Mouse (Mus musculus) heart, postnatal 0 days (tissue): ENCODE measurements around the gene Tmbim4. TPM values are rescaled to one million over a fixed set of nuclear protein-coding genes. Genes with fewer than 3 reads are reported as not detected.

Source experiments
- ATAC-seq: fragments of 200-750 bp; cut with Nextera tagmentation; 2 replicates; pipeline ENCODE4 v1.8.0; 2017; ENCODE audit warnings: low read depth, moderate number of reproducible peaks, moderate library complexity; ENCODE audit not compliant: insufficient read depth
- DNase-seq: peaks from one replicate; pipeline ENCODE4 v3.0.0-alpha.2; 2016; ENCODE audit warnings: low spot score
- H3K27ac ChIP-seq: fragments of 300-500 bp; sonication (generic); 2 replicates; pipeline ENCODE4 v1.5.1; 2014; ENCODE audit warnings: low read depth, mild to moderate bottlenecking
- H3K27me3 ChIP-seq: fragments of 300-500 bp; sonication (generic); 2 replicates; pipeline ENCODE4 v1.6.1; 2014; ENCODE audit warnings: low read length, mixed read lengths; ENCODE audit not compliant: control insufficient read depth, insufficient read depth
- H3K36me3 ChIP-seq: fragments of 300-500 bp; sonication (generic); replicated peaks from 2 replicates; pipeline ENCODE4 v1.6.1; 2014; ENCODE audit warnings: low read length, mixed read lengths; ENCODE audit not compliant: control insufficient read depth, insufficient read depth
- H3K4me1 ChIP-seq: fragments of 300-500 bp; sonication (generic); 2 replicates; pipeline ENCODE4 v1.6.1; 2014; ENCODE audit warnings: antibody characterized with exemption; ENCODE audit not compliant: control insufficient read depth, insufficient read depth
- H3K4me2 ChIP-seq: fragments of 300-500 bp; sonication (generic); 2 replicates; pipeline ENCODE4 v1.6.1; 2014; ENCODE audit warnings: low read depth, mild to moderate bottlenecking, low read length, moderate library complexity
- H3K4me3 ChIP-seq: fragments of 300-500 bp; sonication (generic); 2 replicates; pipeline ENCODE4 v1.5.1; 2014; ENCODE audit warnings: low read depth, low read length
- H3K9ac ChIP-seq: fragments of 300-500 bp; sonication (generic); replicated peaks from 2 replicates; pipeline ENCODE4 v1.6.1; 2014; ENCODE audit warnings: low read depth, low read length, mixed read lengths
- H3K9me3 ChIP-seq: fragments of 300-500 bp; sonication (generic); replicated peaks from 2 replicates; pipeline ENCODE4 v1.6.1; 2016; ENCODE audit warnings: low read length; ENCODE audit not compliant: control insufficient read depth
- CTCF ChIP-seq: IDR thresholded peaks from 2 replicates; pipeline ENCODE4 v1.5.1; 2016; ENCODE audit warnings: antibody characterized with exemption, control low read depth, low read depth
- EP300 ChIP-seq: IDR thresholded peaks from 2 replicates; pipeline ENCODE4 v1.6.1; 2016; ENCODE audit warnings: antibody characterized with exemption, low read depth
- WGBS: fragments of 180-500 bp; shearing (Covaris S2); extraction: QIAGEN DNeasy Blood & Tissue Kit; methylation state at CpG from one replicate; pipeline ENCODE4 v1.1.7; 2014; 5-methylcytosine and 5-hydroxymethylcytosine counted together
- polyA plus RNA-seq: library from polyadenylated mRNA; unstranded; fragments of >200 nt; fragmentation: Nextera tagmentation; extraction: Ambion mirVana; gene quantifications from 2 replicates; pipeline ENCODE4 v1.2.1, GENCODE M21; 2015
- total RNA-seq: library from RNA; depleted of rRNA; stranded (reverse); fragments of >200 nt; gene quantifications from 2 replicates; pipeline ENCODE4 v1.2.3, GENCODE M21; 2014; ENCODE audit warnings: low replicate concordance

Tmbim4 gene
- total and polyA plus RNA-seq, 2 experiments from 2014 or later: 121 to 150 TPM

DNA sequence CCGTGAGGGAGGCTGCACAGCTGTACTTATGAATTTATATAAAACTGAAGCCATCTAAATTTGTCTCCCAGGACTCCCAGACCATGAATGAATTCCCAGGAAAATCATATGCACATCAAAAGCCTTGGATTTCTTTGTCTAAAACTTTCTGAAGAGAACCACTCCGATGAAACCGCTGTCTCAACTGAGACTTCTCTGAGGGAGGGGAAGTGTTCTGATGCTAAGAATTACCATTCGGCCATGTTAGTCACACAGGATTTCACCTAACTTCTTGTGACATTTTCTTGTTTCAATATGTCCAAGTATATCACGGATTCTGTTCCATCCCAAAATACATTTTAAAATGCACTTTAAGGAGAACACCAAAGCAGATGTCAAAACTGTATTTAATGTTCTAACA is 31.5 kb upstream of the Tmbim4 start:
- Histone ChIP-seq H3K27ac (no peak overlapping the region), H3K27me3 (no peaks in the 10 kb centered on the region), H3K4me2 (no peak overlapping the region), H3K9ac (no peak overlapping the region), H3K4me1 (no peaks in the 10 kb centered on the region), H3K36me3 (no peaks in the 10 kb centered on the region), H3K4me3 (no peak overlapping the region), H3K9me3 (no peaks in the 10 kb centered on the region)
- WGBS: 74% methylated on average over 5 of the region's 5 CpGs
- ATAC-seq (no peak), DNase-seq (no peak)
- TF ChIP-seq EP300 (no peak), CTCF (no peak)

DNA sequence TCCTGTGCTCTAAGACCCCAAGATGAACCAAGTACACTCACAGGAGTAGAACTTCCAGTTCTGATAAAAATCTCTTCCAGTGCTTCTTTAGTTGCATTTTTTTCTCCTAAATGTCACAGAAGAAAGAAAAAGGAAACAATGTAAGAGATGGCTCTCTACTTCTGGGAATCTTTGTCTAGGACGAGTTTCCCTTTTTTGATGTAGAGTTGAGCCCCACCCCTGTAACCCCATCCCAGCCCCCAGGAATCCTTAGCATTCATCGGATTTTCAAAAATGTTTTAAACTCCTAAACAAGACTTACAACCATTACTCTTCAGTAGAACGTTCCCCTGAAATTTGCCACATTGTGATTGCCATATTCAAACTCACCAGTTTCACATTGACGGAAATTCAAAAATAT is 31.1 kb upstream of the Tmbim4 start:
- Histone ChIP-seq H3K9ac (no peak overlapping the region), H3K27me3 (no peaks in the 10 kb centered on the region), H3K9me3 (no peaks in the 10 kb centered on the region), H3K36me3 (no peaks in the 10 kb centered on the region), H3K4me1 (no peaks in the 10 kb centered on the region), H3K27ac (no peak overlapping the region), H3K4me2 (no peak overlapping the region), H3K4me3 (no peak overlapping the region)
- no peak for TF ChIP-seq EP300
- TF ChIP-seq CTCF: no peak
- WGBS: 73% methylated on average over 4 of the region's 4 CpGs
- ATAC-seq (no peak), DNase-seq (no peak)

DNA sequence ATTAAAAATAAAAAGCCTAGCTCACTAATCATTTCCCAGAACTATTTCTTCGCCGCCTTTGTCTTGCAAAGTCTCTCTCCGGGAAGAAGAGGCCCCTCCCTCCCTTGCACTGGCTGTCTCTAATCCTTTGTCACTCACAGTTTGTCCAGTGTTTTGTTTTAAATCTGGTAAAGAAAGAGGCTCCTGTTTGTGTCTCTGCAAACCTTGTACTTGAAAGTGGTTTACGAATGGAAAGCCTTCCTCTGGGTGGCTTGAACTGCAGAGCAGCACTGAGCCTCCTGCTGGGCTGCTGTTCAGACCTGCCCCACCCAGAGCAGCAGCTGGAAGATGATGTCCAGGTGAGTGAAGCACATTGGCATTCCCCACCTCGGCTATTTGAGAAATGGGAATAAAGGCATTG is 30.1 kb upstream of the Tmbim4 start:
- no peaks in the 10 kb centered on the region for H3K4me1 ChIP-seq
- no peak for ATAC-seq
- WGBS: 47% methylated on average over 5 of the region's 5 CpGs

DNA sequence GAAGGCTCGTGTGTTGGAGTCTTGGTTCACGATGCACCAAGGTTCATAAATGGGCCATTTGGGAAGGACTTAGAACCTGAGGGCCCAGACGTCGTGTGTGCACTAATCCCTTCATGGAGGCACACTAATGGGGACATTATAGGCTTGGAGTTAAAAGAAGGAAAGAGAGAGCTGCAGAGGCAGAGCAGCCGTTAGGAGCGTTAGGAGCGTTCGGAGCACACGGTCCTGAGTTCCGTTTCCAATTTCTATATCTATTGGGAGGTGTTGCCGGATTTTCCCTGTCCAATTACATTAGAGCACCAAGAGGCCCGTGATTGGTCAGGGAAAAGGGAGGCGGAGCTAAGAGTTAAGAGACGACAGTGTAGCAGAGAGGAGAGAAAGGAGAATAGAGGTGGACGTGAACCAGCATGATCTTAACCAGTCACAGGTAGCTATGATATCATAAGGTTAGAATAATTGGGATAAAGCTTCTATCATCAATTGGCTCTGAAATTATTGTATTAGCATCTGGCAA is 27.1 kb upstream of the Tmbim4 start:
- Histone ChIP-seq H3K27me3 (no peaks in the 10 kb centered on the region), H3K4me1 (no peaks in the 10 kb centered on the region), H3K4me3 (no peak overlapping the region), H3K4me2 (no peak overlapping the region), H3K9me3 (no peaks in the 10 kb centered on the region), H3K36me3 (no peaks in the 10 kb centered on the region), H3K27ac (no peak overlapping the region), H3K9ac (no peak overlapping the region)
- no peak for DNase-seq
- WGBS: 80% methylated on average over 15 of the region's 15 CpGs
- no peak for TF ChIP-seq EP300
- TF ChIP-seq CTCF: no peak
- no peak for ATAC-seq

More for the DNA sequence above, 30.1 kb upstream of the Tmbim4 start:
- Histone ChIP-seq H3K9ac (no peak overlapping the region), H3K36me3 (no peaks in the 10 kb centered on the region), H3K9me3 (no peaks in the 10 kb centered on the region), H3K27me3 (no peaks in the 10 kb centered on the region), H3K4me3 (no peak overlapping the region), H3K4me2 (no peak overlapping the region), H3K27ac (no peak overlapping the region)
- no peak for DNase-seq
- TF ChIP-seq EP300: no peak
- no peak for TF ChIP-seq CTCF

DNA sequence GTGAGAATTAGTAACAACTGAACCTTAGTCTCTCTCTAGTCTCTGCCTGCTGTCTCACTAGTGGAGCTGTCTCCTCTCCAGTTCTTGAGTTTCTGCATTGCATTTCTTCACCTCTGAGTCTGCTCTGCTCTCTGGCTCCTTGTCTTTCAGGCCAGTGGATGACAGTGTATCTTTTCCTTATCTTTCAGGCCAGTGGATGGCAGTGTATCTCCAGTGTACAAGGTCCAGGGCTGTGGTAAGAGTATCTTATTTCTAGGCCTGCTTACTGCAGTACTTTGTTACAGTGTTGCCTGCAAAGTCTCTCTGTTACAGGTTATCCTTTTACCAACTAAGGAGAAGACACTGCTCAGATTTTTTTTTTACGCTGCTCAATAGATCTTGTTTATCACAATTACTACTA is 18.5 kb upstream of the Tmbim4 start:
- 86% methylated on average over 1 of the region's 1 CpGs for WGBS
- TF ChIP-seq EP300 (no peak), CTCF (peak; percentile 6; the same call in 1 of the 2 replicates)
- no peaks in the 10 kb centered on the region for H3K36me3 ChIP-seq
- H3K4me3 ChIP-seq: no peak overlapping the region
- no peak overlapping the region for H3K4me2 ChIP-seq
- no peaks in the 10 kb centered on the region for H3K27me3 ChIP-seq
- no peak overlapping the region for H3K27ac ChIP-seq
- no peak for ATAC-seq
- H3K9ac ChIP-seq: no peak overlapping the region
- H3K9me3 ChIP-seq: 0 out of 2 replicates have a peak, but pooled peaks cover 4% of the 10 kb centered on the region
- no peaks in the 10 kb centered on the region for H3K4me1 ChIP-seq
- no peak for DNase-seq

DNA sequence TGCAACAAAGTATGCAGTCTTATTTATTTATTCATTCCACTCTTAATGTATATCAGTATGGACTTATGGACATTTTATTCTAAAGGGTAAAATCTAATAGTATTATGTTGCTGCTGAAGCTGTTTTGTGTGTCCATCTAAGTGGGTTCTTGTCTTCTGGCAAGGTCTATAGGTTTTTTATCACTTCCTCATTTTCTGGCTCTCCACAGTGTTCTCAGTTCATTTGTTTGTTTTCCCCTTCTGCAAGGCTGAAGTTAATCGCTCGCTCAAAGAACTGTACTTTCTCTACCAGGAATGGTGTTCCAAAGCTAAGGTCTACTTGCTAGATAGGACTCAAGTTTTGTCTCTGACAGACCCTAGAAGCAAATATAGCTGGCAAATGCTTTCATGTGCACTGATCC is 18.0 kb upstream of the Tmbim4 start:
- Histone ChIP-seq H3K4me1 (no peaks in the 10 kb centered on the region), H3K4me2 (no peak overlapping the region), H3K4me3 (no peak overlapping the region), H3K36me3 (no peaks in the 10 kb centered on the region), H3K9me3 (0 out of 2 replicates have a peak, but pooled peaks cover 4% of the 10 kb centered on the region), H3K9ac (no peak overlapping the region), H3K27me3 (no peaks in the 10 kb centered on the region), H3K27ac (no peak overlapping the region)
- 76% methylated on average over 2 of the region's 2 CpGs for WGBS
- no peak for TF ChIP-seq CTCF
- TF ChIP-seq EP300: no peak
- no peak for ATAC-seq
- no peak for DNase-seq
